Mouse (Mus musculus) liver, embryonic 12.5 days (tissue): Measurements from ENCODE around the gene Syde2. TPM values are rescaled to one million over a fixed set of nuclear protein-coding genes. Genes with fewer than 3 reads are reported as not detected.

ENCODE experiments used
- ATAC-seq: fragments of 200-750 bp; cut with Nextera tagmentation; 2 replicates; pipeline ENCODE4 v1.8.0; 2017; ENCODE audit warnings: moderate number of reproducible peaks, mild to moderate bottlenecking, moderate library complexity
- H3K27ac ChIP-seq: fragments of 300-500 bp; sonication (generic); 2 replicates; pipeline ENCODE4 v1.5.1; 2016; ENCODE audit warnings: mild to moderate bottlenecking
- H3K27me3 ChIP-seq: fragments of 300-500 bp; sonication (generic); replicated peaks from 2 replicates; pipeline ENCODE4 v1.6.1; 2016; ENCODE audit warnings: mild to moderate bottlenecking, moderate library complexity
- H3K36me3 ChIP-seq: fragments of 300-500 bp; sonication (generic); 2 replicates; pipeline ENCODE4 v1.6.1; 2016; ENCODE audit warnings: mild to moderate bottlenecking, moderate library complexity
- H3K4me1 ChIP-seq: fragments of 300-500 bp; sonication (generic); 2 replicates; pipeline ENCODE4 v1.6.1; 2016
- H3K4me2 ChIP-seq: fragments of 300-500 bp; sonication (generic); 2 replicates; pipeline ENCODE4 v1.6.1; 2016; ENCODE audit warnings: mild to moderate bottlenecking, moderate library complexity
- H3K4me3 ChIP-seq: fragments of 300-500 bp; sonication (generic); 2 replicates; pipeline ENCODE4 v1.5.1; 2016; ENCODE audit warnings: mild to moderate bottlenecking, moderate library complexity
- H3K9ac ChIP-seq: fragments of 300-500 bp; sonication (generic); 2 replicates; pipeline ENCODE4 v1.6.1; 2016; ENCODE audit warnings: mild to moderate bottlenecking, moderate library complexity
- H3K9me3 ChIP-seq: fragments of 300-500 bp; sonication (generic); replicated peaks from 2 replicates; pipeline ENCODE4 v1.6.1; 2016; ENCODE audit warnings: mild to moderate bottlenecking, moderate library complexity
- WGBS: fragments of 180-500 bp; shearing (Covaris S2); methylation state at CpG from one replicate; pipeline ENCODE4 v1.1.7; 2016; ENCODE audit not compliant: insufficient replicate concordance; 5-methylcytosine and 5-hydroxymethylcytosine counted together
- polyA plus RNA-seq: library from polyadenylated mRNA; unstranded; fragments of >200 nt; fragmentation: Nextera tagmentation; extraction: Ambion mirVana; gene quantifications from 2 replicates; pipeline ENCODE4 v1.2.1, GENCODE M21; 2016

The Syde2 gene
- polyA plus RNA-seq = 1.3 and 1.4 TPM in 2 replicates

- no peaks in the 10 kb centered on the region for H3K9me3 ChIP-seq
- peak; percentile 65 for ATAC-seq
- peak within 1 kb of the TSS; percentile 66 for H3K4me3 ChIP-seq
- H3K4me2 ChIP-seq = peak within 1 kb of the TSS; percentile 86
- peaks cover 28% of the 10 kb centered on the region for H3K4me1 ChIP-seq
- peak within 1 kb of the TSS; percentile 77 for H3K27ac ChIP-seq
- 1% methylated on average over 51 of the region's 65 CpGs for WGBS
- peaks cover 3% of the 10 kb centered on the region; the same call in 1 of the 2 replicates for H3K36me3 ChIP-seq
- H3K27me3 ChIP-seq = peaks cover 57% of the 10 kb centered on the region
- H3K9ac ChIP-seq = peak within 1 kb of the TSS; percentile 56
These were observed at the start of gene Syde2 for GRCm38 (mm10) chr3:145987268-145987969. Gene Syde2, plus strand, starts transcription at chr3:145987870.

DNA sequence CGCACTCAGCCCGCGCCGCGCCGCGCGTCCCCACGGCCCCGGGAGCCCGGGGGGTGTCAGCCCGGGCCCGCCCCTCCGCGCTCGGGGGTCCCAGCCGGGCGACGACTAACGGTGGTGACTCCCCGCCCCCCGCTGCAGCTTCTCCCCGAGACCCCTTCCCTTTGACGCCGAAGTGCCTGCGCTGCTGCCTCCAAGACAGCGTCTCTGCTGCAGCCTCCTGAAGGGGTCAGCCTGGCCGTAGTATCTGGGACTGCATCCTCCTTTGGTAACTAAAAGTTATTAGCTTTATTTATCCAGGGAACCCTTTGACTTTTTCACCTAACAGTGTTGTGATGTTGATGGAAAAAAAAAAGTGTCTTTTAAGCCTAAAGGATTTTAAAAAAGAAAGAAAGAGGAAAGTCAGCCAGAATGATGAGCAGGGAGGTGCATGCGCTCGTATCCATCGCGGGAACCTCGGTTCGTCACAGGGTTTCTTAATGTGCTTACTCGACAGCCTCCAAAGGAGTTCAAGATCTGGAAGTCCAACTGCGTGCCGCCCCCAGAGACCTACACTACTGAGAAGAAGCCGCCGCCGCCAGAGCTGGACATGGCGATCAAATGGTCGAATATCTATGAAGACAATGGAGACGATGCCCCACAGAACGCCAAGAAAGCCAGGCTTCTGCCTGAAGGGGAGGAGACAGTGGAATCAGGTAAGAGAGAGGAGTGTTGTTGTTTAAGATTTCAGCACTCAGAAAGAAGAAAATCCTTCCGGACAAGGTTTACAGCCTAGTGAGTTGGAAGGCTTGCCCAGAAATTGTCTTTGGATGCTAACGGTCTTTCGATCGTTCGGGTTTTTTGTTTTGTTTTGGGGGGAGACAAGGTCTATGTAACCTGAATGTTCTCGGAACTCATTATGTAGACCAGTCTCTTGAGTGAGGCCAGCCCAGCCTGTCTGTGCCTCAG, 49.0 kb upstream of the Syde2 start:
- Histone ChIP-seq H3K9me3 (no peaks in the 10 kb centered on the region), H3K27me3 (no peaks in the 10 kb centered on the region), H3K27ac (peak overlapping the region; percentile 66), H3K4me1 (peaks cover 42% of the 10 kb centered on the region), H3K36me3 (peaks cover 36% of the 10 kb centered on the region), H3K9ac (peak overlapping the region; percentile 87), H3K4me3 (peak overlapping the region; percentile 84), H3K4me2 (peak overlapping the region; percentile 90)
- ATAC-seq = no peak
- WGBS = 14% methylated on average over 48 of the region's 50 CpGs

- peak; percentile 73 for ATAC-seq
- peak overlapping the region; percentile 87; the same call in 1 of the 2 replicates for H3K9ac ChIP-seq
- H3K36me3 ChIP-seq = peaks cover 38% of the 10 kb centered on the region
- no peaks in the 10 kb centered on the region for H3K9me3 ChIP-seq
- H3K27ac ChIP-seq = no peak overlapping the region
- peak overlapping the region; percentile 90 for H3K4me2 ChIP-seq
- H3K4me1 ChIP-seq = peaks cover 48% of the 10 kb centered on the region
- H3K4me3 ChIP-seq = peak overlapping the region; percentile 84
- H3K27me3 ChIP-seq = no peaks in the 10 kb centered on the region
- WGBS = 23% methylated on average over 12 of the region's 12 CpGs
These were observed 48.3 kb upstream of the Syde2 start for GRCm38 (mm10) chr3:145939402-145939801.

- ATAC-seq = no peak
- Histone ChIP-seq H3K9me3 (no peaks in the 10 kb centered on the region), H3K36me3 (peaks cover 40% of the 10 kb centered on the region), H3K9ac (no peak overlapping the region), H3K27ac (no peak overlapping the region), H3K4me3 (no peak overlapping the region), H3K4me1 (peaks cover 52% of the 10 kb centered on the region), H3K4me2 (peak overlapping the region; percentile 90), H3K27me3 (no peaks in the 10 kb centered on the region)
- 72% methylated on average over 4 of the region's 4 CpGs for WGBS
These were observed 47.7 kb upstream of the Syde2 start for GRCm38 (mm10) chr3:145939971-145940370.

GRCm38 (mm10) chr3:145941971-145942370, 45.7 kb upstream of the Syde2 start:
- 6% methylated on average over 3 of the region's 3 CpGs for WGBS
- peaks cover 62% of the 10 kb centered on the region for H3K4me1 ChIP-seq

DNA sequence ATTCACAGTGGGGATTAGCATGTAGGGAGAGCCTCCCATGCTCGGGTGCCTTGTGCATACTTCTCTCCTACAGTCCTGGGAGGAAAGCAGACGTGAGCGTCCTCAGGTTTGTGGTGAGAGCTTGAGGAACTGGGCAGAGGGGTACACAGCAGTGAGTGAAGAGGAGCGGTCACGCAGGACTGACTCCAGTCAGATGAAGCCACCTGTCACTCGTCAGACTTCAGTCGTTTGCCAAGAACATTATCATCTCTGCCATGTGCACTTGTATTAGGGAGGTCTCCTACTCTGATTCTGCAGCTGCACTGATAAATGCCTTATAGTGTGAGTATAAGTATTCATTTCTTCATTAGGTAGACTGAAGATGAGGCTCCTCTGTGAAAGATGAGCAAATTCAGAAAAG, 43.3 kb upstream of the Syde2 start:
- WGBS = 57% methylated on average over 7 of the region's 7 CpGs
- H3K36me3 ChIP-seq = peaks cover 44% of the 10 kb centered on the region
- H3K27me3 ChIP-seq = no peaks in the 10 kb centered on the region
- peak; percentile 47 for ATAC-seq
- H3K9me3 ChIP-seq = no peaks in the 10 kb centered on the region
- H3K9ac ChIP-seq = no peak overlapping the region
- H3K27ac ChIP-seq = no peak overlapping the region
- H3K4me2 ChIP-seq = no peak overlapping the region
- H3K4me1 ChIP-seq = peaks cover 44% of the 10 kb centered on the region
- H3K4me3 ChIP-seq = no peak overlapping the region

More at GRCm38 (mm10) chr3:145941971-145942370, 45.7 kb upstream of the Syde2 start:
- no peak overlapping the region for H3K4me2 ChIP-seq
- H3K4me3 ChIP-seq = no peak overlapping the region
- no peak overlapping the region for H3K9ac ChIP-seq
- no peaks in the 10 kb centered on the region for H3K9me3 ChIP-seq
- no peak; the same call in 1 of the 2 replicates for ATAC-seq
- no peak overlapping the region for H3K27ac ChIP-seq
- peaks cover 44% of the 10 kb centered on the region for H3K36me3 ChIP-seq
- H3K27me3 ChIP-seq = no peaks in the 10 kb centered on the region

GRCm38 (mm10) chr3:145945904-145946303, 41.8 kb upstream of the Syde2 start:
- ATAC-seq = no peak
- peaks cover 45% of the 10 kb centered on the region for H3K4me1 ChIP-seq
- no peak overlapping the region for H3K4me3 ChIP-seq
- H3K9me3 ChIP-seq = no peaks in the 10 kb centered on the region
- H3K4me2 ChIP-seq = no peak overlapping the region
- WGBS = 66% methylated on average over 3 of the region's 3 CpGs
- no peaks in the 10 kb centered on the region for H3K27me3 ChIP-seq
- peaks cover 36% of the 10 kb centered on the region for H3K36me3 ChIP-seq
- no peak overlapping the region for H3K27ac ChIP-seq
- H3K9ac ChIP-seq = no peak overlapping the region

GRCm38 (mm10) chr3:145946654-145947053, 41.0 kb upstream of the Syde2 start:
- H3K36me3 ChIP-seq = peaks cover 30% of the 10 kb centered on the region
- H3K4me3 ChIP-seq = no peak overlapping the region
- no peak overlapping the region for H3K9ac ChIP-seq
- peaks cover 47% of the 10 kb centered on the region for H3K4me1 ChIP-seq
- H3K9me3 ChIP-seq = no peaks in the 10 kb centered on the region
- no peak overlapping the region for H3K27ac ChIP-seq
- no peak for ATAC-seq
- H3K4me2 ChIP-seq = no peak overlapping the region
- 47% methylated on average over 2 of the region's 2 CpGs for WGBS
- H3K27me3 ChIP-seq = no peaks in the 10 kb centered on the region

GRCm38 (mm10) chr3:145947539-145948204, 40.0 kb upstream of the Syde2 start:
- no peaks in the 10 kb centered on the region for H3K9me3 ChIP-seq
- peaks cover 28% of the 10 kb centered on the region for H3K36me3 ChIP-seq
- 30% methylated on average over 6 of the region's 6 CpGs for WGBS
- H3K4me2 ChIP-seq = no peak overlapping the region
- H3K27me3 ChIP-seq = no peaks in the 10 kb centered on the region
- no peak overlapping the region for H3K9ac ChIP-seq
- H3K4me1 ChIP-seq = peaks cover 51% of the 10 kb centered on the region
- H3K4me3 ChIP-seq = no peak overlapping the region
- ATAC-seq = no peak
- H3K27ac ChIP-seq = no peak overlapping the region

DNA sequence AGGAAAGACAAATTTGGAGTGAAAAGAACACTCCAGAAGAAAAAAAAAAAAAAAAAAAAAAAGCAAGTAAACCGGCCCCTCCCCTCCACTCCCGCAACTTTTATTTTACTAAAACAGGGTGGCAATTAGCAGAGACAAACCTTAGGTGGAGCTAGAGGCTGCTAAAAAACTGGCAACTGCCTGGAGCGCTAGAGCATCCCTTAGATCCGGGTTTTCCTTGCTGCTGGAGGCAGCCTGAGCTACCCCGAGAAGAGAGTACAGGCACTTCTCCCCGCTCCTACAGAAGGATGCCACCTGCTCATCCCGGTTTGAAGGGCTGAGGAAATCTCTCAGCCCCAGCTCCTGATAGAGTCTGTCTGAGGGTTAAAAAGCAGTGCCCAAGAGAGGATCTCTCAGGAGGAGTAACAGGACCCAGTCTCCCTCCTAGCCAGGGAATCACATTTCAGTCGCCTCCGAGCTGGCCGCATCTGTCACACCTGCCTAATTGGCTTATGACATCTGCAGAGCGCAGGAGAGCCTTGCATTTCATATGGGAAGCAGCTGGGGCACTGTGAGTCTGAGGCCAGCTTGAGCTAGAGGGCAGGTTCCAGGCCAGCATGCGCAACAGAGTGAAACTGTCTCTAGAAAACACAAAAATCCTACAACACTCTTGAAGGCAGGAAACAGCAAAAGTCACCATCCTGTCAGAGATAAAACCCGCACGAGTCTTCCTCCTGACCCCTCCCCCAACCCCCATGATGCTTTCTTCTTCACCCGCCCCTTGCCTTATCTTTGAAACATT, 37.4 kb upstream of the Syde2 start:
- WGBS = 4% methylated on average over 15 of the region's 15 CpGs
- Histone ChIP-seq H3K9ac (0 out of 2 replicates have a peak overlapping the region, but pooled peaks have one; percentile 40), H3K9me3 (no peaks in the 10 kb centered on the region), H3K4me3 (peak overlapping the region; percentile 40), H3K27me3 (no peaks in the 10 kb centered on the region), H3K27ac (peak overlapping the region; percentile 66), H3K4me1 (peaks cover 50% of the 10 kb centered on the region), H3K4me2 (peak overlapping the region; percentile 73), H3K36me3 (peaks cover 6% of the 10 kb centered on the region)
- ATAC-seq = peak; percentile 56

DNA sequence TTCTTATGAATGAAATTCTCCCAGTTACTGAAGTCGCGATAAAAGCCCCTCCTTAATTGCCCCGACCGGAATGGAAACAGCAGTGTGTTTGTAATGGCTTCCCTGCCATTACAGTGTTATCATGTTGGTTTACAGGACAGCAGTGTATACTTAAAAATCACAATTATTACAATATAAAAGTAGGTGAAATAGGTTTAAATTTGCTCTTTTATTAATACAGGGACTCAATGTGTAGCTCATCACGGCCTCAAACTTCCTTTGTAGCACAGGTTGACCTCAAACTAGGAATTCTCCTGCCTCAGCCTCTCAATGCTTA, 36.9 kb upstream of the Syde2 start:
- Histone ChIP-seq H3K4me3 (peak overlapping the region; percentile 40), H3K9ac (no peak overlapping the region), H3K4me1 (peaks cover 48% of the 10 kb centered on the region), H3K36me3 (peaks cover under 1% of the 10 kb centered on the region; the same call in 1 of the 2 replicates), H3K4me2 (peak overlapping the region; percentile 73), H3K27ac (no peak overlapping the region), H3K27me3 (no peaks in the 10 kb centered on the region), H3K9me3 (no peaks in the 10 kb centered on the region)
- 16% methylated on average over 5 of the region's 5 CpGs for WGBS
- ATAC-seq = no peak; the same call in 1 of the 2 replicates
